Mouse (Mus musculus): ENCODE measurements around the gene Slc25a17. TPM values are rescaled to one million over a fixed set of nuclear protein-coding genes. Genes with fewer than 3 reads are reported as not detected.

Gene Slc25a17
- polyA plus RNA-seq, 1 experiment: 13.7 TPM

DNA sequence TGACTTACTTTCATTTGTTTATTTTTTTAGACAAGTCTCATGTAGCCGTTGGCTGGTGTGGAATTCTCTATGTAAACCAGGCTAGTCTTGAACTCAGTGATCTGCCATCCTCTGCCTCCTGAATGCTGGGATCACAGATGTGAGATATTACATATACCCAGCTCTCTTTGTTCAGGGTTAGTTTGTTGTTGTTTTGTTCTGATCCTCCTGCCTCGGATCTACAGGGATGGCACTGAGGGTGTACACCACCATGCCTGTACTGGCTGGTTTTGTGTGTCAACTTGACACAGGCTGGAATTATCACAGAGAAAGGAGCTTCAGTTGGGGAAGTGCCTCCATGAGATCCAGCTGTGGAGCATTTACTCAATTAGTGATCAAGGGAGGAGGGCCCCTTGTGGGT lies 12.2 kb downstream of the Slc25a17 start:
- TF ChIP-seq CTCF (IDR thresholded peaks at IDR 0.05; ENCODE audit: control insufficient read depth, insufficient read depth, low read length) (no peak), POLR2A (IDR thresholded peaks at IDR 0.05; ENCODE audit: borderline replicate concordance, control insufficient read depth, low read depth, low read length) (no peak)
- Histone ChIP-seq H3K4me3 (replicated peaks; ENCODE audit: control insufficient read depth, low read depth, low read length) (no peak overlapping the region), H3K4me1 (ENCODE audit: control insufficient read depth, insufficient read depth, low read length) (no peaks in the 10 kb centered on the region; the same call in 1 of the 2 replicates), H3K27ac (ENCODE audit: control insufficient read depth, insufficient read depth, low read depth, low read length, poor library complexity) (no peak overlapping the region)
- 75% methylated on average over 2 of the region's 2 CpGs for WGBS

DNA sequence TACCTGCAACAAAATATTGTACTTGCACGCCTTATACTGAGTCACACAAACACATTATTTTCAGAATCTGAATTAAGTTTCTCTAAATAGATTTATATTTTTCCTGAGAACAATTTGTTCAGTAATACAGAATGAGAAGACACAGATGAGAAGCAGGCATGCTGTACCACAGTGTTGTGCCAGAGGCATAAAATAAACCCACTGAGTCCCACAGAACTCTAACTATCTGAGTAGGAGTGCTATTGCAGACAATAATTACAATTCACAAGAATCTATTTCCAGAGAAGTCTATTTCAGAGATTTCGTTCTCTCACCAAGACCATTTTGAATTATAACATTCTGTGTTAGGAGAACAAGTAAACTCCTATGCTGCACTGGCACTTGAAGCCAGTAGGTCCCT lies 13.1 kb downstream of the Slc25a17 start:
- Histone ChIP-seq H3K4me1 (ENCODE audit: control insufficient read depth, insufficient read depth, low read length) (no peaks in the 10 kb centered on the region; the same call in 1 of the 2 replicates), H3K27ac (ENCODE audit: control insufficient read depth, insufficient read depth, low read depth, low read length, poor library complexity) (no peak overlapping the region), H3K4me3 (replicated peaks; ENCODE audit: control insufficient read depth, low read depth, low read length) (no peak overlapping the region)
- 83% methylated on average over 2 of the region's 2 CpGs for WGBS
- no peak for TF ChIP-seq CTCF (IDR thresholded peaks at IDR 0.05; ENCODE audit: control insufficient read depth, insufficient read depth, low read length)
- TF ChIP-seq POLR2A (IDR thresholded peaks at IDR 0.05; ENCODE audit: borderline replicate concordance, control insufficient read depth, low read depth, low read length): no peak

DNA sequence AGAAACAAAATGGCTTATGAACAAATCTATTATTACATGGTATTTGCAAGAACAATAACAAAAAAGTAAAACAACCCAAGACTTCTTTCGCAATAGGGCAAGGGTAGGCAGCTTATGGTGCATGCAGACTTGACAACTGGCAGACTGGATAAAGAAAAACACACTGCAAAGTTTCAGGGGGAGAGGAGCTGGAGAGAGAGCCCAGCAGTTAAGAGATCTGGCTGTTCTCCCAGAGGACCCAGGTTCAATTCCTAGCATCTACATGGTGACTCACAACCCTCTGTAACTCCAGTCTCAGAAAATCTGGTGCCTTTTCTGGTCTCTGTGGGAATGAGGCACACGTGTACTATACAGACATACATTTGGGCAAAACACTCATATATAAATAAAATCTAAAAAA lies 19.2 kb downstream of the Slc25a17 start:
- no peak overlapping the region for H3K27ac ChIP-seq (ENCODE audit: control insufficient read depth, insufficient read depth, low read depth, low read length, poor library complexity)
- no peak for TF ChIP-seq POLR2A (IDR thresholded peaks at IDR 0.05; ENCODE audit: borderline replicate concordance, control insufficient read depth, low read depth, low read length)
- no peak for TF ChIP-seq CTCF (IDR thresholded peaks at IDR 0.05; ENCODE audit: control insufficient read depth, insufficient read depth, low read length)
- 94% methylated on average over 2 of the region's 2 CpGs for WGBS
- peaks cover 1% of the 10 kb centered on the region; the same call in 1 of the 2 replicates for H3K4me1 ChIP-seq (ENCODE audit: control insufficient read depth, insufficient read depth, low read length)
- H3K4me3 ChIP-seq (replicated peaks; ENCODE audit: control insufficient read depth, low read depth, low read length): no peak overlapping the region

DNA sequence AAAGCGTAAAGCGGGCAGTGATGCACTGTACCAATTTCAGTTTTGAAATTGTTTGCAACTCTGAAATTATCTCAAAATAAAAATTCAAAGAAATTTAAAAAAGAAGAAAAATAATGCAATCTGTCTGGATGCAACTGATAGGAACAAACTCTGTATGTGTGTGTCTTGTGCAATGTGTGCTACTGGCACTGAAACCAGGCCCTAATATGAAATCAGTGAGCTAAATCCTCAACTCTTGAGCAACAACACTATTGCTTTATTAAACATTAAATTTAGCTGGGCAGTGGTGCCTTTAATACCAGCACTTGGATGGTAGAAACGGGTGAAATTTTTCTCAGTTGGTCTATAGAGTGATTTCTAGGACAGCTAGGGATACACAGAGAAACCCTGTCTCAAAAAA lies 21.5 kb downstream of the Slc25a17 start:
- Histone ChIP-seq H3K27ac (ENCODE audit: control insufficient read depth, insufficient read depth, low read depth, low read length, poor library complexity) (no peak overlapping the region), H3K4me3 (replicated peaks; ENCODE audit: control insufficient read depth, low read depth, low read length) (no peak overlapping the region), H3K4me1 (ENCODE audit: control insufficient read depth, insufficient read depth, low read length) (peaks cover 1% of the 10 kb centered on the region; the same call in 1 of the 2 replicates)
- WGBS: 79% methylated on average over 3 of the region's 3 CpGs
- TF ChIP-seq POLR2A (IDR thresholded peaks at IDR 0.05; ENCODE audit: borderline replicate concordance, control insufficient read depth, low read depth, low read length) (no peak), CTCF (IDR thresholded peaks at IDR 0.05; ENCODE audit: control insufficient read depth, insufficient read depth, low read length) (no peak)

DNA sequence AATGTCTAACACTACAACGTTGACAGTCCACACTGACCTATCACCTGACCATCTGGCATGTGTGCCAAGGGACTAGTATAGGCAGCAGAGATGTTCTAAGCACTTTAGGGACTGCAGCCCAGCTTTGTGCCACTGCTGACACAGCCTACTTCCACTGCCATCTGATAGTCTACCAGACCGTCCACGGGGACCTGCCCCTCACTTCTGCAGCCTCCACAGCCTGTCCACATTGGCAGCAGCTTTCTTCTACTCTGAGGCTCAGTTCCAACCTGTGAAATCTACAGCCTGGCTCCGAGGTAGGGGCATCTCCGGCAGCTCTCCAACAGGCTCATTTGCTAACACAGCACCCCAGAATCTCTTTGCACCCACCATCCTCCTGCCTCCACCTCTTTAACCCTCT lies 24.1 kb downstream of the Slc25a17 start:
- Histone ChIP-seq H3K27ac (ENCODE audit: control insufficient read depth, insufficient read depth, low read depth, low read length, poor library complexity) (no peak overlapping the region), H3K4me1 (ENCODE audit: control insufficient read depth, insufficient read depth, low read length) (peaks cover 1% of the 10 kb centered on the region; the same call in 1 of the 2 replicates), H3K4me3 (replicated peaks; ENCODE audit: control insufficient read depth, low read depth, low read length) (no peak overlapping the region)
- TF ChIP-seq CTCF (IDR thresholded peaks at IDR 0.05; ENCODE audit: control insufficient read depth, insufficient read depth, low read length) (no peak), POLR2A (IDR thresholded peaks at IDR 0.05; ENCODE audit: borderline replicate concordance, control insufficient read depth, low read depth, low read length) (no peak)
- WGBS: 83% methylated on average over 5 of the region's 5 CpGs

DNA sequence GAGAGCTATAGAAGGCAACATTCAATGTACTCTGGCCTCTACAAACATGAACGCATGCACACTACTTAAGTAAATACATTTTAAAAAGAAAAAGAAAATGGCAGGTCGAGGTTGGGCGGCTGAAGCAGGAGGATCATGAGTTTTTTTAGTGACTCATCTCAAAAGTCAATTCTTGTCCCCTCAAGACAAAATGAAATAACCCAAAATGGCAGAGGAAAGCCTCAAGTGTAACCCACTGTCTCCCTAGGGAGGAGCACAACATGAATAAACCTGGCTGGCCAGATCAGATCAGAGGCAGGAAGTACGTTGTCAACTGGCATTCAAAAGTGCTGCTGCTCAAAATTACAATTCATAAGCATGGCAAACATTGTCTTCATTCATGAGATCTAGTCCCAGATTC lies 28.1 kb downstream of the Slc25a17 start:
- 85% methylated on average over 4 of the region's 4 CpGs for WGBS
- no peak for TF ChIP-seq CTCF (IDR thresholded peaks at IDR 0.05; ENCODE audit: control insufficient read depth, insufficient read depth, low read length)
- TF ChIP-seq POLR2A (IDR thresholded peaks at IDR 0.05; ENCODE audit: borderline replicate concordance, control insufficient read depth, low read depth, low read length): no peak
- Histone ChIP-seq H3K4me1 (ENCODE audit: control insufficient read depth, insufficient read depth, low read length) (no peaks in the 10 kb centered on the region), H3K27ac (ENCODE audit: control insufficient read depth, insufficient read depth, low read depth, low read length, poor library complexity) (no peak overlapping the region), H3K4me3 (replicated peaks; ENCODE audit: control insufficient read depth, low read depth, low read length) (no peak overlapping the region)

DNA sequence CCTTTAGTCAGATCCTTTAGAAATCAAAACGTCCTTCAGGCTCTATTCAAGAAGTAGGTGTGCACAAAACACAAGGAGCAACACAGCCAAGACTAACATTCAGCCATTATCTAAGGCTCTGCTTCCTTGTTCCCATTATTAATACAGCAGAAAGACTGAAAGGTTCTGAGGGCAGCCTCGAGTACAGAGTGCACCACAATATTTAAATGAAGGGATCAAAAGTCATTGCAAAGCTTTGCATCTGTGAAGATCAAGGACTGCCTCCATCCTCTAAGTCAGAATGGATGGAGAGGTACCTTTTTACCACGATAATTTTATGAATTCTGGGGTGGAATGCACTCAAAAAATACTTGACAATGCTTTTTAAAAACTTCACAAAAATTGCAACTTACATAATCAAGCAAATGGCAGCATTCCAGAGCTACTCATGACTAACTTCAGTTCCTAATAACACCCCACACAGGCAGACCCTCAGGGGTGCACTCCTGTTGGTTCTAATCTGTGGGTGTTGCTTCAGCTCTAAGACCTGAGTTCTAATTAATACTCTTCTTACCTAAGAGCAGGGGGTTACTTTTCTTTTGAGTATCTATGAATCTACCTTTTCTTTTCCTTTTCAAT lies 29.7 kb downstream of the Slc25a17 start:
- no peaks in the 10 kb centered on the region for H3K4me1 ChIP-seq (ENCODE audit: control insufficient read depth, insufficient read depth, low read length)
- H3K4me3 ChIP-seq (replicated peaks; ENCODE audit: control insufficient read depth, low read depth, low read length): no peak overlapping the region
- WGBS: 58% methylated on average over 3 of the region's 3 CpGs
- no peak for TF ChIP-seq POLR2A (IDR thresholded peaks at IDR 0.05; ENCODE audit: borderline replicate concordance, control insufficient read depth, low read depth, low read length)
- TF ChIP-seq CTCF (IDR thresholded peaks at IDR 0.05; ENCODE audit: control insufficient read depth, insufficient read depth, low read length): no peak
- H3K27ac ChIP-seq (ENCODE audit: control insufficient read depth, insufficient read depth, low read depth, low read length, poor library complexity): no peak overlapping the region

DNA sequence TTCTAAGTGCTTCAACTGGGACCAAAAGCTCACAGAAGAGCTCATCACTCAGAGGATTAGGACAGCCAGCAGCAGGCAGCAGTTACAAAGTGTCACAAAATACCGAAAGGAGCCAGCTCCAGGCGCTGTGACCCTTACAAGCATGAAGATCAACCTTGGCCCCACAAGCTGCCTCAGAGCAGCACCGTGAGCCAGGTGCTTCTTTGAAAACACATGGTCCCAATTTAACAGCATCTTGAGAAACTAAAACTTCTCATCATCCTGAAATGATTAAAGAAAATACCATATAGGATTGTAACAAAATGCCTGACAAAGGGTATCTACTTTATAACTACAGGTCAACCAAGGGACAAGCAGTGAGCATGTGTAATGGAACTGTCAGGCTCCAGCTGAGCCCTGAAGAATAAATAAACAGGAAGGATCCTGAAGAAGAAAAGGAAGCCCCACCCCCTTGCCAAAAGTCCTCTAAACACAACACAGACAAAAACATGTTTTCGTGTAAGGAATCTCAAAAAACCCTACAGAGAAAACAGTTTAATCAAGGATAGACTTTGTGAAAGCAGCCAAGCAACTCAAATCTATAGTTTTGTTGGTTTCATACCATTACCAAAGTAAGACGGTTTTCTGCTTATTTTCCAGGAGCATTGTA lies 30.8 kb downstream of the Slc25a17 start:
- TF ChIP-seq CTCF (IDR thresholded peaks at IDR 0.05; ENCODE audit: control insufficient read depth, insufficient read depth, low read length): no peak
- no peak for TF ChIP-seq POLR2A (IDR thresholded peaks at IDR 0.05; ENCODE audit: borderline replicate concordance, control insufficient read depth, low read depth, low read length)
- Histone ChIP-seq H3K4me3 (replicated peaks; ENCODE audit: control insufficient read depth, low read depth, low read length) (no peak overlapping the region), H3K27ac (ENCODE audit: control insufficient read depth, insufficient read depth, low read depth, low read length, poor library complexity) (no peak overlapping the region), H3K4me1 (ENCODE audit: control insufficient read depth, insufficient read depth, low read length) (no peaks in the 10 kb centered on the region)
- 85% methylated on average over 5 of the region's 5 CpGs for WGBS
